Mouse (Mus musculus): ENCODE results near the gene Vinac1. TPM values are rescaled to one million over a fixed set of nuclear protein-coding genes. Genes with fewer than 3 reads are reported as not detected.

Gene Vinac1
- 0.11 and 0.20 TPM in 2 replicates for polyA plus RNA-seq (2012; rRNA removed)

GRCm38 (mm10) chr2:129047811-129048210, at the start of gene Vinac1:
Vinac1 (minus strand) TSS chr2:129048172.
- no peak for DNase-seq (ENCODE audit: extremely low spot score in 1 of 2, low spot score in 1 of 2)

DNA sequence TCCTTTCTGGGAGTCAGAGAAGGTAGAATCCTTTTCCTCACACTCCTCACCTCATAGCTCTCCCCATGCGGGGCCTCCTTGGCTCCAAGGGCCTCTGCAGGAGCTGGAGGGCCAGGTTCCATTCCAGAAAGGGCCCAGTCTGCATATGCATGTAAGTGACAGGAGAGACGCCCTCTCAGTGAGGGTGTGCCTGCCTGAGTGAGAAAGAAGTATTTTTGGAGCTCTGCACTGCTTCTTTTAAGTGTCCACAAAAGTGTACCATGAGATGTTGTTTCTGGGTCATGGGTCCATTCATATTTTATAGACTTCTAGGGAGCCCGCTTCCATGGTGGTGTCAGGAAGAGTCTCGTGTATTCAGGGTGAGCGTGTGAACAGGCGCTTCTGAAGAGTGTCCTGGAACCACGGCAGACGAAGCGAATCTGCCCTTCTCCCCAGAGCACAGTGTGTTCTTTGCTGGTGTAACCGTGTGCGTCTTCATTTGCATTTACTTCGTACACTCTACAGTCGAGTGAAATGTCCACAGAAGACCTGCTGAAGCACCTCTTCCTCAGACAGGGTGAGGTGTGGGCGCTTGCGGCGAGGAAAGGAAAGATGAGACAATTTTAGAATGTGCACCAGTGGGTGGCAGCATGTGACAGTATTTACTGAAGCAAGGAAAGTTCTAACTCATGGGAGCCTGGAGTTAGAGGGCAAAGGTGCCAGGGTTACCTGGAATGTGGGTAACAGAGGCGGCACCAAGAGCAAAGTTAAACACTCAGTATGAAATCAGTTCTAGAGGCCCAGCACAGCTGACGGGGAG, 46.2 kb upstream of the Vinac1 start:
- peak; percentile 46 to 72 for DNase-seq (ENCODE audit: extremely low spot score in 1 of 2, low spot score in 1 of 2)

- peak; percentile 43 to 47 for DNase-seq (ENCODE audit: extremely low spot score in 1 of 2, low spot score in 1 of 2)
Observed at GRCm38 (mm10) chr2:129092810-129093209, 44.8 kb upstream of the Vinac1 start.

DNA sequence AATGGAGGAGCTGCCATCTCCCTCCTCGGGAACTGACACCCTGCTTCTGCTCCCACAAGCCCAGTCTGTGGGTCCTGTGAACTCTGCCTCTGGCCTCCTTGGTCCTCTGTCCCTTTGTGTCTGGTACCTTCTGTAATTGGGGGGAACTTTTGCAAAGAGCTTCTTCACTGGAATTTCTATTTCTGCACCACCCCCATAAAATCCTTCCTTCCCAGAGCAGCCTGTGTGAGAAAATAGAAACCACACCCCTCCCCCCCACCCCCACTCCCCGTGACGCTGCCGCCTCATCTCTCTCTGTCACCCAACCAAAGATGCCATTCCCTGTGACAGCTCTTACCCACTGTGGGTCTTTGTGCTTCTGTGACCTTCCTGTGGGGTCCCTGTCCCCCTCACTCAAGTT, 42.4 kb upstream of the Vinac1 start:
- peak in 1 of 2 experiments; percentile 56 for DNase-seq (ENCODE audit: extremely low spot score in 1 of 2, low spot score in 1 of 2)

DNA sequence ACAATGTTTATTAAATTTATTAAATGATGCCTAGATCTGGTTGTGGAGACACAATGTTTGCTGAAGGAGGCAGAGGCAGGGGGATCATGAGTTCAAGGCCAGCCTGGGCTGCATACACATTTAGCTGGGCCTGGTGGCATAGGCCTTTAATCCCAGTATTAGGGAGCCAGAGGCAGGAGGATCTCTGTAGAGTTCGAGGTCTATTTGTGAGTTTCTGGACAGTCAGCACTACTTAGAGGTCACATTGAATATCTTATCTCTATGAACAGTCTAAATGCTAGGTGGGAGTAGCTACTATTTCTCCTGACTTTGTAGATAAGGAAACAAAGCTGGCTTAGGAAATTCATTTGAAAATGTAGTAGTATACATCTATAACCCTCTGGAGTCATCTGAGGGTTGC, 39.5 kb upstream of the Vinac1 start:
- DNase-seq (ENCODE audit: extremely low spot score in 1 of 2, low spot score in 1 of 2) = no peak

DNA sequence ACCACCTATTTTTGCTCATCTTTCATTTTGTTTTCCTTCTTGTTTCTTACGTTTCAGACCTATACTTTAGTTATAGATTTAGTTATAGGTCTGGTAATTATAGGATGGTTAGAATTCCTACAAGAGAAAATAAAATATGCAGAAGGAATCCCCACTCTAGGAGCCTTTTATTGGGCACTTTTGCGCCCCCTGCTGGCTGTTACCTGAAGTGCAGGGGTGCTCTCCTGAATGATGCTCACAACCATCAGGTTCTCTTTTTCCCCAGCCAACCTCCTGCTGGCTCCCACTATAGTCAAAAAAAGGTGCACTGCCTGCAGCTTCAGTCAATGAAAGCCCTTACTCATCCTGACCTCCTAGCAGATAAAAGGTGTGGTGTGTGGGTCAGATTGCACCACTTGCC, 37.0 kb upstream of the Vinac1 start:
- peak in 1 of 2 experiments; percentile 58 for DNase-seq (ENCODE audit: extremely low spot score in 1 of 2, low spot score in 1 of 2)

- no peak for DNase-seq (ENCODE audit: extremely low spot score in 1 of 2, low spot score in 1 of 2)
Observed at GRCm38 (mm10) chr2:129083514-129083913, 35.5 kb upstream of the Vinac1 start.

- DNase-seq (ENCODE audit: extremely low spot score in 1 of 2, low spot score in 1 of 2) = no peak
Observed at GRCm38 (mm10) chr2:129081097-129081496, 33.1 kb upstream of the Vinac1 start.

- no peak for DNase-seq (ENCODE audit: extremely low spot score in 1 of 2, low spot score in 1 of 2)
Observed at GRCm38 (mm10) chr2:129079194-129079593, 31.2 kb upstream of the Vinac1 start.

DNA sequence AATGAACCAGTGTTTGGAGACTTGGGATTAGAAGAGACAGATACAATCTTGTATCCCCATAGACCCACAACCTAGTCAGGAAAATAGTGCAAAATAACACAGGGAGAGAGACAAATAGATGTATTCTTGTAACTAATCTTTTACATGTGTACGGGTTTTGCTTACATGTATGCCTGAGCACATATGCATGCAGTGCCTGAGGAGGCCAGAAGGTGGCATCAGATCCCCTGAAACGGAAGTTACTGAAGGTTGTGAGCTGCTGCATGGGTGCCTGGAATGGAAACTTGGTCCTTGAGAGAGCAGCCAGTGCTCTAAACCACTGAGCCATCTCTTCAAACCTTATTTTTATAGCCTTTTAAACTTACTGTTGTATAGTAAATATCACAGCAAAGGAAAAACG, 30.3 kb upstream of the Vinac1 start:
- DNase-seq (ENCODE audit: extremely low spot score in 1 of 2, low spot score in 1 of 2) = no peak

DNA sequence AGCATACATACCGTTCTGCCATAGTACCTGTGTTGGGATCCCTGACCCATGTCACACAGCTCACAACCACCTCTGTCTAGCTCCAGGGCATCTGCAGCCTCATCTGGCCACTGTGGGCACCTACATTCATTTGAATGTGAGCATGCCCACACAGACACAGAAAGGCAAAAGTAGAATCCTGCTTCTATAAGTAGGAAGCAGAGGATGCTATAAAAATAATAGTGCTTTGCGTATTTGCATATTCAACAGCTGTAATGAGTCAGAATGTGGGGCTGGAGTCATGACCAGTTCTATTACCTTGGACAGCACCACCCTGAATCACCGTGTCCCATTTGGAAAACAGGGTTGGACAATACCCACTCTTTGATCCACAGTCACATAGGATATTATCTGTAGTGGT, 22.3 kb upstream of the Vinac1 start:
- DNase-seq (ENCODE audit: extremely low spot score in 1 of 2, low spot score in 1 of 2) = no peak

DNA sequence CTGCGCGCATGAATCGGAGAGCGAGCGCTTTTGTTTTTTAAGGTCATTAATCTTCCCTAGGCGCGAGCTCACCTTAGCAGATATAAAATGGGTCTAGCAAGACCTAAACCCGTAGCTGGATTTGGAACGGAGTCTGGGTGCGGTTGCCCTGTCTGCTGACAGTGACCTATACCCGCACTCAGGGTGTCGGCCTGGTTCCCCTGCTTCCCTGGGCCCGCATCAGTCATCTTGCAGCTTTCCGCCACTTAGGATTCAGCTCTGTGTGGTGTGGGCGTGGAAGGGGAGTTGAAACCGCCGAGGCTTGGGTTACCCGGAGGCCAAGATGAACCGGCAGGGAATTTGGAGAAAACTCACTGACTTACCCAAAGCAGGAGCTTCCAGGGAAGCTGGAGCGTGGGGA, 18.4 kb upstream of the Vinac1 start:
- DNase-seq (ENCODE audit: extremely low spot score in 1 of 2, low spot score in 1 of 2) = peak in 1 of 2 experiments; percentile 78

GRCm38 (mm10) chr2:129065437-129066282, 17.7 kb upstream of the Vinac1 start, which contains the start of gene Ttl:
Ttl (plus strand) TSS chr2:129065942.
- DNase-seq (ENCODE audit: extremely low spot score in 1 of 2, low spot score in 1 of 2) = peak in 1 of 2 experiments; percentile 69

GRCm38 (mm10) chr2:129061456-129062059, 13.6 kb upstream of the Vinac1 start:
- DNase-seq (ENCODE audit: extremely low spot score in 1 of 2, low spot score in 1 of 2) = no peak

GRCm38 (mm10) chr2:129057920-129058361, 10.0 kb upstream of the Vinac1 start:
- no peak for DNase-seq (ENCODE audit: extremely low spot score in 1 of 2, low spot score in 1 of 2)

DNA sequence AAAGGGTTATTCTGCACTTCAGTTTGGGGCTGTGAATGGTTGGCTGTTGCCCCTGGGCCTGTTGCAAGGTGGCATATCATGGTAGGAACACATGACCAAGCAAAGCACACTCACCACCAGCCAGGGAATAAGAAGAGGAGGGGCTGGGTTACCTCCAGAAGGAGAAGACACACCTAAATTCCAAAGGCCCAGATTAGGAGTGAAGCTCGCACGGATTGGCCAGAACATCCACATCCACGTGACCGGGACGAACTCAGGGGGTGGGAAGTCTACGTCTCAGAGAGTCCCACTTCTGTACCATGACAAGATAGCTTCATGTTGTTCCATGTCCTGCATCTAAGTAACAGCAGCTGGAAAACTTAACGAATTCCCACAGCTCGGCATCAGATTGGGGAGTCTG, 9.3 kb upstream of the Vinac1 start:
- DNase-seq (ENCODE audit: extremely low spot score in 1 of 2, low spot score in 1 of 2) = no peak

GRCm38 (mm10) chr2:129056597-129056996, 8.6 kb upstream of the Vinac1 start:
- peak in 1 of 2 experiments; percentile 26 for DNase-seq (ENCODE audit: extremely low spot score in 1 of 2, low spot score in 1 of 2)

GRCm38 (mm10) chr2:129055741-129056140, 7.8 kb upstream of the Vinac1 start:
- no peak for DNase-seq (ENCODE audit: extremely low spot score in 1 of 2, low spot score in 1 of 2)

DNA sequence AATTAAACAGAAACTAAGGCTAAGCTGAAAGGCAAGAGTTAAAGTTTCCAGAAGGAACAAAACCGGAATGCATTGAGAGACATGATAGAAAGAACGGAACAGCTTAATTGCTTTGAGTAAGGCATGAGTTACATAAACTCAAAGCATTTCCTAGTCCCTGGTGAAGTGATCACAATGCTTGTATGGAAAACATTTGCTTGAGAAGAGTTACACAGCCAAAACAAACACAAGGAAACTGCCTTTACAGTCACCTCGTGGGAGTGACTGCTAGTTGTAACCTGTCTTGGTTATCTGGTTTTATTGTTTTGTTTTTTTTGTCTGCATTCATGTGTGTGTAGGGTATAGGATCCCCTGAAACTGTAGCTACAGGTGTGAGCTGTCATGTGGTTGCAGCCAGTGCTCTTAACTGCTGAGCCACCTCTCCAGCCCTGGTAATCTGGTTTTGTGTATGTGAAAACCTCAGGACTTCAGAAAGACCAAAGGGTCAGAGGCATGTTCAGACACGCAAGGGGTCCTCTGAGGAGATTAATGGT, 4.5 kb upstream of the Vinac1 start:
- DNase-seq (ENCODE audit: extremely low spot score in 1 of 2, low spot score in 1 of 2) = no peak

GRCm38 (mm10) chr2:129046846-129047196, 1.2 kb downstream of the Vinac1 start:
- DNase-seq (ENCODE audit: extremely low spot score in 1 of 2, low spot score in 1 of 2) = no peak

Measured in frontal cortex, adult 2 months (tissue).